Mouse (Mus musculus) MEL (cell line): ENCODE measurements around the gene Olfr1042. TPM values are rescaled to one million over a fixed set of nuclear protein-coding genes. Genes with fewer than 3 reads are reported as not detected.

Experiments used
- DNase-seq: peaks from one replicate; pipeline ENCODE4 v3.0.0; 2011; ENCODE audit warnings: low read depth, low spot score
- H3K27ac ChIP-seq: 2 replicates; pipeline ENCODE4 v1.5.1; 2012; ENCODE audit warnings: low read depth, mild to moderate bottlenecking, control low read depth, low read length, moderate library complexity; ENCODE audit not compliant: control insufficient read depth
- H3K27me3 ChIP-seq, 2 experiments: fragments of 150-350 bp in 1 of 2; sonication (generic) in 1 of 2; 2 replicates each; pipeline ENCODE4 v1.6.1; 2012; ENCODE audit warnings: low read length in 2 of 2, mild to moderate bottlenecking in 2 of 2, improper control_type of control experiment in 1 of 2, moderate library complexity in 1 of 2; ENCODE audit not compliant: insufficient read depth in 2 of 2, control insufficient read depth in 1 of 2
- H3K36me3 ChIP-seq, 2 experiments: 2 replicates each; pipeline ENCODE4 v1.6.1; 2012 to 2014; ENCODE audit warnings: low read length in 2 of 2, improper control_type of control experiment in 1 of 2, inconsistent platforms in 1 of 2, mild to moderate bottlenecking in 1 of 2; ENCODE audit not compliant: insufficient read depth in 2 of 2, control insufficient read depth in 1 of 2
- H3K4me1 ChIP-seq, 2 experiments: fragments of 150-350 bp in 1 of 2; sonication (generic) in 1 of 2; 2 replicates each; pipeline ENCODE4 v1.6.1; 2012; ENCODE audit warnings: low read length in 2 of 2, improper control_type of control experiment in 1 of 2, mild to moderate bottlenecking in 1 of 2; ENCODE audit not compliant: insufficient read depth in 2 of 2, control insufficient read depth in 1 of 2
- H3K4me3 ChIP-seq, 2 experiments: fragments of 150-350 bp in 1 of 2; sonication (generic) in 1 of 2; 2 replicates each; pipeline ENCODE4 v1.5.1; 2012; ENCODE audit warnings: low read depth in 2 of 2, low read length in 2 of 2, mild to moderate bottlenecking in 2 of 2, moderate library complexity in 2 of 2, control low read depth in 1 of 2, improper control_type of control experiment in 1 of 2; ENCODE audit not compliant: control insufficient read depth in 1 of 2, insufficient read depth in 1 of 2
- H3K79me2 ChIP-seq: 2 replicates; pipeline ENCODE4 v1.6.1; 2012; ENCODE audit warnings: mild to moderate bottlenecking, low read length, moderate library complexity; ENCODE audit not compliant: control insufficient read depth, poor library complexity, insufficient read depth
- H3K9ac ChIP-seq: 2 replicates; pipeline ENCODE4 v1.6.1; 2012; ENCODE audit warnings: low read depth, mild to moderate bottlenecking, control low read depth, low read length, moderate library complexity; ENCODE audit not compliant: control insufficient read depth, poor library complexity, severe bottlenecking
- H3K9me3 ChIP-seq: fragments of 150-350 bp; sonication (generic); replicated peaks from 2 replicates; pipeline ENCODE4 v1.6.1; 2012; ENCODE audit warnings: mild to moderate bottlenecking, low read length, improper control_type of control experiment, moderate library complexity; ENCODE audit not compliant: insufficient read depth
- BHLHE40 ChIP-seq: IDR thresholded peaks from 2 replicates; pipeline ENCODE4 v1.6.1; 2012; ENCODE audit warnings: low read depth, mild to moderate bottlenecking, inconsistent platforms, low read length, improper control_type of control experiment, borderline replicate concordance
- CHD1 ChIP-seq: IDR thresholded peaks from 2 replicates; pipeline ENCODE4 v1.6.1; 2012; ENCODE audit warnings: low read depth, mild to moderate bottlenecking, inconsistent platforms, low read length, improper control_type of control experiment
- E2F4 ChIP-seq: IDR thresholded peaks from 2 replicates; pipeline ENCODE4 v1.6.1; 2011; ENCODE audit warnings: low read depth, low read length, improper control_type of control experiment, borderline replicate concordance
- ELF1 ChIP-seq: IDR thresholded peaks from 2 replicates; pipeline ENCODE4 v1.6.1; 2014; ENCODE audit warnings: low read depth, mild to moderate bottlenecking, inconsistent platforms, low read length, improper control_type of control experiment, moderate library complexity
- ETS1 ChIP-seq: IDR thresholded peaks from 2 replicates; pipeline ENCODE4 v1.6.1; 2012; ENCODE audit warnings: low read depth, mild to moderate bottlenecking, inconsistent platforms, low read length, improper control_type of control experiment, moderate library complexity
- GATA1 ChIP-seq: IDR thresholded peaks from 2 replicates; pipeline ENCODE4 v1.6.1; 2011; ENCODE audit warnings: low read depth, low read length, improper control_type of control experiment
- HCFC1 ChIP-seq: IDR thresholded peaks from 2 replicates; pipeline ENCODE4 v1.6.1; 2012; ENCODE audit warnings: low read depth, mild to moderate bottlenecking, inconsistent platforms, low read length, improper control_type of control experiment, moderate library complexity
- KAT2A ChIP-seq: conservative IDR thresholded peaks from 2 replicates; pipeline ENCODE4 v1.6.1; 2012; ENCODE audit warnings: low read depth, low read length, improper control_type of control experiment, inconsistent platforms
- MAFK ChIP-seq: IDR thresholded peaks from 2 replicates; pipeline ENCODE4 v1.6.1; 2011; ENCODE audit warnings: low read depth, mild to moderate bottlenecking, low read length, improper control_type of control experiment, borderline replicate concordance
- MAZ ChIP-seq: IDR thresholded peaks from 2 replicates; pipeline ENCODE4 v1.6.1; 2012; ENCODE audit warnings: low read depth, mild to moderate bottlenecking, inconsistent platforms, low read length, improper control_type of control experiment
- MEF2A ChIP-seq: IDR thresholded peaks from 2 replicates; pipeline ENCODE4 v1.6.1; 2014; ENCODE audit warnings: low read depth, mild to moderate bottlenecking, inconsistent platforms, low read length, improper control_type of control experiment; ENCODE audit not compliant: poor library complexity, insufficient replicate concordance, severe bottlenecking; ENCODE audit errors: extremely low read depth
- MYB ChIP-seq: IDR thresholded peaks from 2 replicates; pipeline ENCODE4 v1.6.1; 2011; ENCODE audit warnings: mild to moderate bottlenecking, low read depth, low read length, improper control_type of control experiment
- NELFE ChIP-seq: IDR thresholded peaks from 2 replicates; pipeline ENCODE4 v1.6.1; 2011; ENCODE audit warnings: low read depth, low read length, improper control_type of control experiment
- NRF1 ChIP-seq: IDR thresholded peaks from 2 replicates; pipeline ENCODE4 v1.6.1; 2014; ENCODE audit warnings: low read depth, mild to moderate bottlenecking, inconsistent platforms, low read length, improper control_type of control experiment, moderate library complexity; ENCODE audit not compliant: poor library complexity, insufficient read depth, severe bottlenecking
- POLR2AphosphoS2 ChIP-seq: IDR thresholded peaks from 2 replicates; pipeline ENCODE4 v1.6.1; 2011; ENCODE audit warnings: low read length, improper control_type of control experiment
- SMC3 ChIP-seq: IDR thresholded peaks from 2 replicates; pipeline ENCODE4 v1.6.1; 2011; ENCODE audit warnings: low read depth, low read length, improper control_type of control experiment
- TBP ChIP-seq: IDR thresholded peaks from 2 replicates; pipeline ENCODE4 v1.8.0; 2011; ENCODE audit warnings: low read depth, low read length, improper control_type of control experiment
- TCF12 ChIP-seq: IDR thresholded peaks from 2 replicates; pipeline ENCODE4 v1.6.1; 2014; ENCODE audit warnings: low read depth, mild to moderate bottlenecking, inconsistent platforms, low read length, improper control_type of control experiment, moderate library complexity
- UBTF ChIP-seq: IDR thresholded peaks from 2 replicates; pipeline ENCODE4 v1.6.1; 2012; ENCODE audit warnings: low read depth, mild to moderate bottlenecking, inconsistent platforms, low read length, improper control_type of control experiment, moderate library complexity, borderline replicate concordance; ENCODE audit not compliant: insufficient read depth
- USF1 ChIP-seq: IDR thresholded peaks from 2 replicates; pipeline ENCODE4 v1.6.1; 2014; ENCODE audit warnings: low read depth, mild to moderate bottlenecking, inconsistent platforms, low read length, improper control_type of control experiment, moderate library complexity
- USF2 ChIP-seq, 2 experiments: IDR thresholded peaks; 2 replicates each; pipeline ENCODE4 v1.6.1; 2011 to 2012; ENCODE audit warnings: improper control_type of control experiment in 2 of 2, low read length in 2 of 2, borderline replicate concordance in 1 of 2, inconsistent platforms in 1 of 2, low read depth in 1 of 2, mild to moderate bottlenecking in 1 of 2; ENCODE audit not compliant: insufficient read depth in 1 of 2
- ZC3H11A ChIP-seq: IDR thresholded peaks from 2 replicates; pipeline ENCODE4 v1.6.1; 2012; ENCODE audit warnings: low read depth, mild to moderate bottlenecking, inconsistent platforms, low read length, improper control_type of control experiment
- ZKSCAN1 ChIP-seq: IDR thresholded peaks from 2 replicates; pipeline ENCODE4 v1.6.1; 2012; ENCODE audit warnings: low read depth, mild to moderate bottlenecking, inconsistent platforms, low read length, improper control_type of control experiment, moderate library complexity
- ZMIZ1 ChIP-seq: IDR thresholded peaks from 2 replicates; pipeline ENCODE4 v1.6.1; 2012; ENCODE audit warnings: low read depth, mild to moderate bottlenecking, inconsistent platforms, low read length, improper control_type of control experiment, moderate library complexity
- polyA plus RNA-seq, 2 experiments: library from polyadenylated mRNA; stranded (reverse) in 1 of 2; unstranded in 1 of 2; fragments of >175 nt in 1 of 2; fragments of >200 nt in 1 of 2; gene quantifications; 2 replicates each; pipeline versions ENCODE4 v1.2.1 to v1.2.4; 2012; ENCODE audit warnings: low replicate concordance in 2 of 2, low read depth in 1 of 2; ENCODE audit not compliant: insufficient read length in 2 of 2, insufficient read depth in 1 of 2, missing spikeins in 1 of 2
- total RNA-seq: library from RNA; depleted of rRNA; stranded (reverse); fragments of 300-350 nt; gene quantifications from 2 replicates; pipeline ENCODE4 v1.2.3, GENCODE M21; 2012

Gene Olfr1042
- total and polyA plus RNA-seq, 3 experiments, result not detected

- Histone ChIP-seq H3K9me3 (no peaks in the 10 kb centered on the region), H3K36me3 (no peaks in the 10 kb centered on the region)
- TF ChIP-seq BHLHE40 (no peak), MAZ (no peak), ELF1 (no peak), CHD1 (no peak), ZC3H11A (no peak), ZMIZ1 (no peak), MEF2A (no peak), NELFE (no peak), TCF12 (no peak), KAT2A (no peak), ZKSCAN1 (no peak), POLR2AphosphoS2 (no peak), USF2 (IDR thresholded peaks at IDR 0.05; ENCODE audit: borderline replicate concordance in 1 of 2, insufficient read depth in 1 of 2, low read depth in 1 of 2, low read length in 2 of 2) (no peak), ETS1 (no peak), UBTF (no peak), SMC3 (no peak)
- TF ChIP-seq, all 39 proteins: peak for 0
- no peak overlapping the region for H3K27ac ChIP-seq
- H3K79me2 ChIP-seq, result no peaks in the 10 kb centered on the region
- no peaks in the 10 kb centered on the region for H3K27me3 ChIP-seq
- H3K4me3 ChIP-seq, result no peak overlapping the region
- H3K9ac ChIP-seq, result no peak overlapping the region
- no peaks in the 10 kb centered on the region for H3K4me1 ChIP-seq
- no peak for DNase-seq
Measured at GRCm38 (mm10) chr2:86195863-86196262, 34.2 kb upstream of the Olfr1042 start.

- H3K9me3 ChIP-seq, result no peaks in the 10 kb centered on the region
- H3K4me3 ChIP-seq, result no peak within 1 kb of the TSS
- H3K79me2 ChIP-seq, result no peaks in the 10 kb centered on the region
- no peak for TF ChIP-seq MAFK
- TF ChIP-seq POLR2AphosphoS2, result no peak
- no peak for TF ChIP-seq TBP
- TF ChIP-seq USF2 (IDR thresholded peaks at IDR 0.05; ENCODE audit: borderline replicate concordance in 1 of 2, insufficient read depth in 1 of 2, low read depth in 1 of 2, low read length in 2 of 2), result no peak
- TF ChIP-seq GATA1, result no peak
- no peak for TF ChIP-seq SMC3
- TF ChIP-seq USF1, result no peak
- TF ChIP-seq NRF1, result no peak
- TF ChIP-seq HCFC1, result no peak
- TF ChIP-seq MYB, result no peak
- no peak for TF ChIP-seq ELF1
- no peak for TF ChIP-seq E2F4
- H3K36me3 ChIP-seq, result no peaks in the 10 kb centered on the region
- DNase-seq, result no peak
- no peaks in the 10 kb centered on the region for H3K4me1 ChIP-seq
- no peak within 1 kb of the TSS for H3K9ac ChIP-seq
- no peaks in the 10 kb centered on the region for H3K27me3 ChIP-seq
- no peak within 1 kb of the TSS for H3K27ac ChIP-seq
Measured at GRCm38 (mm10) chr2:86185583-86185982, 23.9 kb upstream of the Olfr1042 start, which contains the start of gene Olfr52. Gene Olfr52, minus strand, starts transcription at chr2:86185683.
